Mouse (Mus musculus): ENCODE results near the gene Pld1. TPM values are rescaled to one million over a fixed set of nuclear protein-coding genes. Genes with fewer than 3 reads are reported as not detected.

Gene Pld1
- polyA plus RNA-seq, 1 experiment from 2014 or later, result 2.0 TPM

DNA sequence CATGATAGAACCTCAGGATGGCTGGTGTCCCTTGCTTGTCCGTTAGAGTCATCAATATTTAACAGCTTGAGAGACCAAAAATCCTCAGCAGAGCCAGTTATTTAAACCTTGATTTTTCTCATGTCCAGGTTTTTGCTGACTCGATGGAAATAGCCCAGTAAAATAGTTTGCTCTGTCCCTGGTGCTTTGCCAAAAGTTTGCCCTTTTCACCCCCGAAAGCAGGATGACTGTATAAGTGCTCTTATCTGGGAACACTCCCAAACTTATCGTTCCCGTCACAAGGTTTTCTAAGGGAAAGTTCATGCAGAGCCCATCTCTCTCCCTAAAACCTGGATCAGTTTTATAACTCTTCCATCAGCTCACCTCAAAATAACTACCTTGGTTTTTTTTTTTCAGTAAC is 173.0 kb downstream of the Pld1 start:
- no peak overlapping the region for H3K4me2 ChIP-seq (ENCODE audit: low read length)
- H3K4me3 ChIP-seq (ENCODE audit: low read depth, low read length), result no peak overlapping the region
- no peak overlapping the region for H3K27ac ChIP-seq (ENCODE audit: low read depth, low read length)
- H3K9me3 ChIP-seq (replicated peaks; ENCODE audit: control insufficient read depth, low read length), result no peaks in the 10 kb centered on the region
- H3K27me3 ChIP-seq (replicated peaks; ENCODE audit: control insufficient read depth, insufficient read depth, low read length), result no peaks in the 10 kb centered on the region
- 84% methylated on average over 5 of the region's 5 CpGs for WGBS
- DNase-seq (ENCODE audit: low spot score) (no peak), ATAC-seq (no peak)
- no peak overlapping the region for H3K9ac ChIP-seq (ENCODE audit: low read length)
- no peaks in the 10 kb centered on the region for H3K36me3 ChIP-seq (ENCODE audit: control insufficient read depth, insufficient read depth, low read length)
- no peaks in the 10 kb centered on the region for H3K4me1 ChIP-seq (ENCODE audit: control insufficient read depth, insufficient read depth, low read length)

DNA sequence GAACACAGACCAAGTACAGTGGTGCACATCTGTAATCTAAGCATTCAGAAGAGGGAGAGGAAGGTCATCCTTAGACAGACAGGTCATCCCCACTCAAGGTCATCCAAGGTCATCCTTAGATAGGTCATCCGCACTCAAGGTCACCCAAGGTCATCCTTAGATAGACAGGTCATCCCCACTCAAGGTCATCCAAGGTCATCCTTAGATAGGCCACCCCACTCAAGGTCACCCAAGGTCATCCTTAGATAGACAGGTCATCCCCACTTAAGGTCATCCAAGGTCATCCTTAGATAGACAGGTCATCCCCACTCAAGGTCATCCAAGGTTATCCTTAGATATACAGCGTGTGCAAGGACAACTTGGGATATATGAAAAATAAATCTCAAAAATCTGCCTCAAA is 175.4 kb downstream of the Pld1 start:
- Histone ChIP-seq H3K36me3 (ENCODE audit: control insufficient read depth, insufficient read depth, low read length) (no peaks in the 10 kb centered on the region), H3K27me3 (replicated peaks; ENCODE audit: control insufficient read depth, insufficient read depth, low read length) (no peaks in the 10 kb centered on the region), H3K9ac (ENCODE audit: low read length) (no peak overlapping the region), H3K4me2 (ENCODE audit: low read length) (no peak overlapping the region), H3K9me3 (replicated peaks; ENCODE audit: control insufficient read depth, low read length) (no peaks in the 10 kb centered on the region), H3K27ac (ENCODE audit: low read depth, low read length) (no peak overlapping the region), H3K4me3 (ENCODE audit: low read depth, low read length) (no peak overlapping the region), H3K4me1 (ENCODE audit: control insufficient read depth, insufficient read depth, low read length) (no peaks in the 10 kb centered on the region)
- WGBS, result 99% methylated on average over 2 of the region's 2 CpGs
- ATAC-seq, result no peak
- peak; percentile 4 for DNase-seq (ENCODE audit: low spot score)

DNA sequence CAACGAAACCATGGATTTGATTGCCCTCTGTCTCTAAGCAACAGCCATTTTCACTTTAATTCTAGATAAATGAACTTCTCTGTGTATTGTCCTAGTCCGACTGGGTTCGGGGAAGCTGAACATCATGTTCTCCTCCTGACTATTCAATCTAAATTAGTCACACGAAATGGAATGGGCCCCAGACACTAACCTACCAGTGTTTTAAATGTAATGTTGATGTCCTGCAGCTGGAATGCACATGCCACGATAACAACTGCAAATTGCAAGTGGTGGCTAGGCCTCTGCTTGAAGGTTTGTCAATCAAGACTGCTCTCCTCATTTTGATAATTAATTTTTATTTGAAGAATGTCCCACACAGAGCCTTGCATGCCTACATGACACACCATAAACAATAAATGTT is 203.2 kb downstream of the Pld1 start:
- H3K36me3 ChIP-seq (ENCODE audit: control insufficient read depth, insufficient read depth, low read length), result no peaks in the 10 kb centered on the region
- DNase-seq (ENCODE audit: low spot score) (no peak), ATAC-seq (no peak)
- 81% methylated on average over 5 of the region's 5 CpGs for WGBS
- no peak overlapping the region for H3K4me2 ChIP-seq (ENCODE audit: low read length)
- H3K9me3 ChIP-seq (replicated peaks; ENCODE audit: control insufficient read depth, low read length), result no peaks in the 10 kb centered on the region
- H3K4me1 ChIP-seq (ENCODE audit: control insufficient read depth, insufficient read depth, low read length), result no peaks in the 10 kb centered on the region
- no peak overlapping the region for H3K9ac ChIP-seq (ENCODE audit: low read length)
- no peak overlapping the region for H3K4me3 ChIP-seq (ENCODE audit: low read depth, low read length)
- no peak overlapping the region for H3K27ac ChIP-seq (ENCODE audit: low read depth, low read length)
- no peaks in the 10 kb centered on the region for H3K27me3 ChIP-seq (replicated peaks; ENCODE audit: control insufficient read depth, insufficient read depth, low read length)

DNA sequence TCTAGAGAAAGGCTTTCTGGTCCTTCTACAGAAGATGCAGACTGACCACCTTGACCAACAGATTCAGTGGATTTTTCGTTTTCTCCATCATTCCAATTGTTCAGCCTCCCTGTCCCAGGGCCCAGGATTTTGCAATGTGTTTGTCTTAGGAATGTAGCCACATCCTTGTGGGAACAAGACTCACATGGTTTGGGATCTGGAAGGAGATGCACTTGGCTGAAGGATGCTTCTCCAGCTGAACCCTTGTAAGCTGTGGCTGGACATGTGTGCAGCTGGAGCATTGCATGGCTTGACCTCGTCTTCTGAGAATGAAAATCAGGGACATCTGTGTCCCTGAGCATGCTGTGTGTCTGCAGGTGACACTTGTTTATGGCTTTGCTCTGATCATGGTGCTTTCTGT is 203.6 kb downstream of the Pld1 start:
- Histone ChIP-seq H3K4me2 (ENCODE audit: low read length) (no peak overlapping the region), H3K9me3 (replicated peaks; ENCODE audit: control insufficient read depth, low read length) (no peaks in the 10 kb centered on the region), H3K27me3 (replicated peaks; ENCODE audit: control insufficient read depth, insufficient read depth, low read length) (no peaks in the 10 kb centered on the region), H3K4me1 (ENCODE audit: control insufficient read depth, insufficient read depth, low read length) (no peaks in the 10 kb centered on the region), H3K27ac (ENCODE audit: low read depth, low read length) (no peak overlapping the region), H3K36me3 (ENCODE audit: control insufficient read depth, insufficient read depth, low read length) (no peaks in the 10 kb centered on the region), H3K9ac (ENCODE audit: low read length) (no peak overlapping the region), H3K4me3 (ENCODE audit: low read depth, low read length) (no peak overlapping the region)
- DNase-seq (ENCODE audit: low spot score), result no peak
- WGBS, result 70% methylated on average over 2 of the region's 2 CpGs
- no peak for ATAC-seq

DNA sequence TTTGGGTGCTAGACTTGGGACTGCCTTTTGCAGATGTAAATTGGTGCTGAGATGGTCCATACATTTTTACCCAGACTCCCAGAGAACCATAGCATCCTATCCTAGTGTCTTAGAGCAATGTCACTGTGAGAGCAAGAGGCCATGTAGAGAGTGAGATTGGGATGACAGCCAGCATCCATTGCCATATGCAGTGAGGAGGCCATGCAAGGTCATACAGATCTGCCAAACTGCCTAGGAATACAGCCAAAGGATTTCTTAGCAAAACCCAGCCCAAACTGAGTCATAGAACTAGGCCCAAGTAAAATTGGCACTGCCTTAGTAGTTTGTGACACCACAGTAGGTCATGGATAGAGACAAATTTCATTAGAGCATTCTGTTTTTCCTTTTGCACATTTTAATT is 206.2 kb downstream of the Pld1 start:
- ATAC-seq, result no peak
- Histone ChIP-seq H3K4me2 (ENCODE audit: low read length) (no peak overlapping the region), H3K27ac (ENCODE audit: low read depth, low read length) (no peak overlapping the region), H3K4me1 (ENCODE audit: control insufficient read depth, insufficient read depth, low read length) (no peaks in the 10 kb centered on the region), H3K9me3 (replicated peaks; ENCODE audit: control insufficient read depth, low read length) (no peaks in the 10 kb centered on the region), H3K36me3 (ENCODE audit: control insufficient read depth, insufficient read depth, low read length) (no peaks in the 10 kb centered on the region), H3K9ac (ENCODE audit: low read length) (no peak overlapping the region), H3K27me3 (replicated peaks; ENCODE audit: control insufficient read depth, insufficient read depth, low read length) (no peaks in the 10 kb centered on the region), H3K4me3 (ENCODE audit: low read depth, low read length) (no peak overlapping the region)
- no peak for DNase-seq (ENCODE audit: low spot score)

DNA sequence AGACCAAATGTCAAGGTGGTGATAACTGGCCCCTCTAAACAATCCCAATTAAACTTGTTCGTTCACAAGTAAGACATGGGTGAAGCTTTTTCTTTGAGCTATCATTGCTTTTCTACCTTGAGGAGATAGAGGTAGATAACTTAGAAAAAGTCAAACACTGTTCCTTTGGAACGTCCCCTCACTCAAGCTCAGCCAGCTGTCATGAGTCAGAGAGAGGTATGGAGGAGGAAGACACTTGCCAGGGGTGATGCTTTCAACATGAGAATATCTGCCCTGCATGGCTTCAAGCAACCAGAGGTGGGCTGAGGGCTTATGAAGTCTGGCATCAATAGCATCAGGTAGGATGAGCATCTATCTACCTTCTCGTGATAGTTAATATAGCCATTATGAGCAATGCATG is 207.0 kb downstream of the Pld1 start:
- H3K27me3 ChIP-seq (replicated peaks; ENCODE audit: control insufficient read depth, insufficient read depth, low read length), result no peaks in the 10 kb centered on the region
- no peaks in the 10 kb centered on the region for H3K36me3 ChIP-seq (ENCODE audit: control insufficient read depth, insufficient read depth, low read length)
- H3K4me3 ChIP-seq (ENCODE audit: low read depth, low read length), result no peak overlapping the region
- H3K9ac ChIP-seq (ENCODE audit: low read length), result no peak overlapping the region
- ATAC-seq (no peak), DNase-seq (ENCODE audit: low spot score) (no peak)
- no peak overlapping the region for H3K4me2 ChIP-seq (ENCODE audit: low read length)
- no peak overlapping the region for H3K27ac ChIP-seq (ENCODE audit: low read depth, low read length)
- no peaks in the 10 kb centered on the region for H3K9me3 ChIP-seq (replicated peaks; ENCODE audit: control insufficient read depth, low read length)
- H3K4me1 ChIP-seq (ENCODE audit: control insufficient read depth, insufficient read depth, low read length), result no peaks in the 10 kb centered on the region
- WGBS, result 93% methylated on average over 3 of the region's 3 CpGs

DNA sequence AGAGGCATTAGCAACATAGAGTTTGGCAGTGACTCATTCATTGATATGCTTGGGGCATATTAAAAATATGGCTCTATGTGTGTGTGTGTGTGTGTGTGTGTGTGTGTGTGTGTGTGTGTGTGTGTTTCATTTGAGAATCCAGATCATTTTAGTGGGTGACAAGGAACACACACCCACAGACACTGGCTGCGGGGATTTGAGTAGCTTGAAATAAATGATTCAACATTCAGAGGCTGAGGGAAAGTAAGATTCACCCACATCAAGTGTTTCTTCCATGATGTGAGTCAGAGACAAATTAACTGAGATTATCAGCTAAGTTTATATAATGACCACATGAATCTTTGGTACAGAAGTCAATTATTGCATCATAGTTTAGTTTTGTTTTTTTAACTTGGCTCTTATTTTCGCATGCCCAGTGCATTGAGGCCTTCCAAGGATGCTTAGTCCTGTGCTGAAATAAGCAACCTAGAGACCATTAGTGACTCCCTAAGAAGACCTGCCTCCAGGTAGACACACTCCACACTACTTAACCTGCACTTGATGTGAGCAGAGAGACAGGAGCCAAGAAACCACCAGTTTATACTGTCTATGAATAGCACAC is 211.3 kb downstream of the Pld1 start:
- Histone ChIP-seq H3K4me3 (ENCODE audit: low read depth, low read length) (no peak overlapping the region), H3K36me3 (ENCODE audit: control insufficient read depth, insufficient read depth, low read length) (no peaks in the 10 kb centered on the region), H3K27ac (ENCODE audit: low read depth, low read length) (no peak overlapping the region), H3K27me3 (replicated peaks; ENCODE audit: control insufficient read depth, insufficient read depth, low read length) (no peaks in the 10 kb centered on the region), H3K9ac (ENCODE audit: low read length) (no peak overlapping the region), H3K4me2 (ENCODE audit: low read length) (no peak overlapping the region), H3K9me3 (replicated peaks; ENCODE audit: control insufficient read depth, low read length) (no peaks in the 10 kb centered on the region), H3K4me1 (ENCODE audit: control insufficient read depth, insufficient read depth, low read length) (no peaks in the 10 kb centered on the region)
- no peak for DNase-seq (ENCODE audit: low spot score)
- no peak for ATAC-seq
- 92% methylated on average over 2 of the region's 2 CpGs for WGBS

DNA sequence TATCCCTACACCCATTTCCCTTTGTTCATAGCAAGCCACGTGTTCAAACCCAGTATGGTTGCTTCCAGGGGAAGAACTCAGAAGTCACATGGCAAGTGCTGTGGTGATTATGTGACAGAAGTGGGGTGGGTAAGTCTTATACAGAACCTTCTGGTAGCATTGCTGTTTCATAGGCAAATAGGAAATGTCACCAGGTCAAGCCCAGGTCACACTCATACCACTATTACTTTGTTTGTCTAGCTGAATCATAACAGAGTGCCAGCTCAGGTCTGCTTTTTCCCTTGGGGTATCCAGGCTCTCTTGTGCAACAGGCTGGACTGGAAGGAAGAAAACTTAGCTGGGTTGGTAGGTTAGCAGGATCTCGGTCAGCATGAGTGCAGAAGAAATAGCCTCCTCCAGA is 219.5 kb downstream of the Pld1 start:
- no peak for DNase-seq (ENCODE audit: low spot score)
- ATAC-seq, result no peak
- no peak overlapping the region for H3K27ac ChIP-seq (ENCODE audit: low read depth, low read length)
- H3K4me1 ChIP-seq (ENCODE audit: control insufficient read depth, insufficient read depth, low read length), result no peaks in the 10 kb centered on the region
- H3K4me3 ChIP-seq (ENCODE audit: low read depth, low read length), result no peak overlapping the region
- no peaks in the 10 kb centered on the region for H3K27me3 ChIP-seq (replicated peaks; ENCODE audit: control insufficient read depth, insufficient read depth, low read length)
- no peaks in the 10 kb centered on the region for H3K9me3 ChIP-seq (replicated peaks; ENCODE audit: control insufficient read depth, low read length)
- WGBS, result 89% methylated on average over 2 of the region's 2 CpGs
- no peaks in the 10 kb centered on the region for H3K36me3 ChIP-seq (ENCODE audit: control insufficient read depth, insufficient read depth, low read length)
- H3K4me2 ChIP-seq (ENCODE audit: low read length), result no peak overlapping the region
- H3K9ac ChIP-seq (ENCODE audit: low read length), result no peak overlapping the region

DNA sequence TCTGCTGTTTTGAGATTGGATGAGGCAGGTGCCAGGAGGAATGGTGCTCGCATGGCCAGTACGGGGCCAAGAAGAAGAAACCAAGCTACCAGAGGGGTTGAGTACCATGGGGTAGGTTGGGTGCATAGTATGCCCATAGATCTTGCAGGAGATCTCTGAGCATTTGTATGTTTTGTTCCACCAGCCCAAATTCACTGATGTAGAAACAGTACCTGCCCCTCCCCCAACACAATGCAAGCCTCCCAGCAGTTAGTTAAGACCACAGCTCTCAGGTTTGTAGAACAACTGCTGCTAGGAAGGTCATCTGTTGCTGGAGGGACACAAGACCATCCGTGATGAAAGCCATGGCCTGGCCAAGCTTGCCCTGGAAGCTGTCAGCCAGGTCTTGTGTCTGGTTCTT is 220.4 kb downstream of the Pld1 start:
- DNase-seq (ENCODE audit: low spot score) (no peak), ATAC-seq (no peak)
- no peaks in the 10 kb centered on the region for H3K9me3 ChIP-seq (replicated peaks; ENCODE audit: control insufficient read depth, low read length)
- no peak overlapping the region for H3K27ac ChIP-seq (ENCODE audit: low read depth, low read length)
- H3K36me3 ChIP-seq (ENCODE audit: control insufficient read depth, insufficient read depth, low read length), result no peaks in the 10 kb centered on the region
- no peak overlapping the region for H3K4me2 ChIP-seq (ENCODE audit: low read length)
- H3K27me3 ChIP-seq (replicated peaks; ENCODE audit: control insufficient read depth, insufficient read depth, low read length), result no peaks in the 10 kb centered on the region
- no peak overlapping the region for H3K4me3 ChIP-seq (ENCODE audit: low read depth, low read length)
- WGBS, result 89% methylated on average over 3 of the region's 3 CpGs
- no peak overlapping the region for H3K9ac ChIP-seq (ENCODE audit: low read length)
- no peaks in the 10 kb centered on the region for H3K4me1 ChIP-seq (ENCODE audit: control insufficient read depth, insufficient read depth, low read length)
